Comparison of ENCODE assay signal across 15 mouse cellular contexts in genomic region chr17:31904036-31904435, GRCm38 (mm10). TPM values are rescaled to one million over a fixed set of nuclear protein-coding genes. Genes with fewer than 3 reads are reported as not detected.
DNase-seq lines count a peak whose midpoint lies in the region; ATAC-seq and TF ChIP-seq lines count a peak whose summit lies in the region.
"Had no signal": no experiment of that assay in that cellular context is flagged by ENCODE, and none has a peak within 500 bp of the region (broad histone marks: within the 10 kb centered on the region; RNA-seq: fewer than 3 reads in every experiment).

No protein-coding gene starts in this region.

- no peaks in the 10 kb centered on the region for H3K4me1 ChIP-seq in kidney, embryonic 16.5 days (ENCODE audit: insufficient read depth, low read length)
- H3K4me1 ChIP-seq in lung, postnatal 0 days (ENCODE audit: insufficient read depth, low read depth, low read length), result peaks cover 11% of the 10 kb centered on the region
- H3K4me1 ChIP-seq: embryonic facial prominence, embryonic 15.5 days had no signal

- H3K4me2 ChIP-seq in kidney, embryonic 16.5 days (replicated peaks; ENCODE audit: low read depth, low read length), result no peak overlapping the region
- H3K4me2 ChIP-seq in lung, postnatal 0 days (replicated peaks; ENCODE audit: low read depth, low read length), result no peak overlapping the region
- H3K4me2 ChIP-seq: embryonic facial prominence, embryonic 15.5 days; lung, embryonic 14.5 days had no signal

- peak; percentile 84 for TF ChIP-seq EP300 in lung, postnatal 0 days (IDR thresholded peaks at IDR 0.05)

- 85% methylated on average over 7 of the region's 7 CpGs for WGBS in kidney, embryonic 16.5 days
- 58% methylated on average over 7 of the region's 7 CpGs for WGBS in lung, postnatal 0 days

- H3K9me3 ChIP-seq in kidney, embryonic 16.5 days (ENCODE audit: low read length), result no peaks in the 10 kb centered on the region
- no peaks in the 10 kb centered on the region for H3K9me3 ChIP-seq in lung, postnatal 0 days (ENCODE audit: low read length)
- H3K9me3 ChIP-seq: embryonic facial prominence, embryonic 15.5 days had no signal

- no peak overlapping the region for H3K27ac ChIP-seq in kidney, embryonic 16.5 days (ENCODE audit: low read length)
- H3K27ac ChIP-seq in lung, postnatal 0 days (ENCODE audit: low read length), result peak overlapping the region; percentile 93
- H3K27ac ChIP-seq: embryonic facial prominence, embryonic 15.5 days had no signal

- no peak for ATAC-seq in kidney, embryonic 16.5 days (ENCODE audit: low FRiP score, low TSS enrichment)
- ATAC-seq in lung, postnatal 0 days, result peak; percentile 43
- ATAC-seq: activated CD4-positive, CD25-positive, alpha-beta regulatory T cell, adult 4 months; forebrain, postnatal 0 days; inflammation-experienced regulatory T-cells, adult 6 months had no signal

- DNase-seq in kidney, adult 18-20 months, result peak; percentile 74
- DNase-seq in testis, postnatal 10 days (ENCODE audit: low spot score), result peak; percentile 32
- DNase-seq in testis, postnatal 14 days (ENCODE audit: low spot score), result no peak
- DNase-seq in kidney, adult 9 months, result peak; percentile 96
- DNase-seq in lung, postnatal 0 days (ENCODE audit: low spot score), result peak; percentile 66
- DNase-seq in layer of hippocampus, postnatal 36 days, result no peak
- no peak for DNase-seq in layer of hippocampus, adult 18-20 months (ENCODE audit: low spot score in 2 of 2)
- DNase-seq: cerebellum, adult 2 months; forebrain, postnatal 0 days; lung, embryonic 14.5 days; midbrain, embryonic 14.5 days had no signal

- no peak overlapping the region for H3K9ac ChIP-seq in kidney, embryonic 16.5 days (replicated peaks; ENCODE audit: low read length)
- no peak overlapping the region for H3K9ac ChIP-seq in lung, postnatal 0 days (replicated peaks; ENCODE audit: low read depth)
- H3K9ac ChIP-seq: embryonic facial prominence, embryonic 15.5 days; forebrain, postnatal 0 days; lung, embryonic 14.5 days had no signal

- TF ChIP-seq CTCF in lung, postnatal 0 days (IDR thresholded peaks at IDR 0.05), result no peak

- H3K36me3 ChIP-seq in kidney, embryonic 16.5 days (ENCODE audit: insufficient read depth, low read length), result no peaks in the 10 kb centered on the region
- H3K36me3 ChIP-seq in lung, postnatal 0 days (ENCODE audit: insufficient read depth, low read length), result no peaks in the 10 kb centered on the region
- H3K36me3 ChIP-seq: embryonic facial prominence, embryonic 15.5 days had no signal

- no peak overlapping the region for H3K4me3 ChIP-seq in kidney, embryonic 16.5 days (ENCODE audit: low read length)
- no peak overlapping the region for H3K4me3 ChIP-seq in lung, postnatal 0 days (ENCODE audit: low read depth, low read length)
- H3K4me3 ChIP-seq: embryonic facial prominence, embryonic 15.5 days had no signal

- no peaks in the 10 kb centered on the region for H3K27me3 ChIP-seq in kidney, embryonic 16.5 days (ENCODE audit: insufficient read depth, low read length)
- H3K27me3 ChIP-seq in lung, postnatal 0 days (replicated peaks; ENCODE audit: insufficient read depth, low read length), result no peaks in the 10 kb centered on the region
- H3K27me3 ChIP-seq: embryonic facial prominence, embryonic 15.5 days had no signal

RNA-seq across cellular contexts. Expression of gene Sik1, which starts 48.4 kb away (rescaled TPM):
- 16.5 and 17.8 TPM in 2 replicates for polyA plus RNA-seq in kidney, embryonic 16.5 days (2015; fragmentation: Nextera tagmentation; extraction: Ambion mirVana)
- polyA plus RNA-seq in lung, postnatal 0 days (2015; fragmentation: Nextera tagmentation; extraction: Ambion mirVana), result 29.5 and 35.9 TPM in 2 replicates
- 10 to 100 TPM; 16.9 to 18.0 TPM for total RNA-seq in layer of hippocampus, postnatal 36 days (2021)
- total RNA-seq in layer of hippocampus, adult 18-20 months (2021), result 10 to 100 TPM; 17.0 to 20.1 TPM

Comparison
In these comparisons a context has a peak if more than half of its experiments do, and no peak if none do; other contexts are left out.
1. DNase-seq: peak in kidney, adult 18-20 months (single experiment), testis, postnatal 10 days (single experiment), kidney, adult 9 months (single experiment) and lung, postnatal 0 days (single experiment); none in testis, postnatal 14 days (single experiment), layer of hippocampus, postnatal 36 days (0 of 2) and layer of hippocampus, adult 18-20 months (0 of 2).